Mouse (Mus musculus) T-helper 17 cell (primary cell): Measurements from ENCODE around the gene Hist1h2ab.
"Not testable (repeated sequence)": the region's sequence is repeated elsewhere in the genome, so short reads cannot be mapped to it uniquely, and the experiment has no call there.

ENCODE experiments used
- in situ Hi-C, 2 experiments: fragments of 300-600 bp; cut with MboI, MseI; formaldehyde crosslinking; loops; 1 replicate in 1 of 2; 2 replicates in 1 of 2; pipeline ENCODE4 v1.15.1; 2025; ENCODE audit warnings: high pct_unique_total_duplicates in 2 of 2

Hist1h2ab gene

DNA sequence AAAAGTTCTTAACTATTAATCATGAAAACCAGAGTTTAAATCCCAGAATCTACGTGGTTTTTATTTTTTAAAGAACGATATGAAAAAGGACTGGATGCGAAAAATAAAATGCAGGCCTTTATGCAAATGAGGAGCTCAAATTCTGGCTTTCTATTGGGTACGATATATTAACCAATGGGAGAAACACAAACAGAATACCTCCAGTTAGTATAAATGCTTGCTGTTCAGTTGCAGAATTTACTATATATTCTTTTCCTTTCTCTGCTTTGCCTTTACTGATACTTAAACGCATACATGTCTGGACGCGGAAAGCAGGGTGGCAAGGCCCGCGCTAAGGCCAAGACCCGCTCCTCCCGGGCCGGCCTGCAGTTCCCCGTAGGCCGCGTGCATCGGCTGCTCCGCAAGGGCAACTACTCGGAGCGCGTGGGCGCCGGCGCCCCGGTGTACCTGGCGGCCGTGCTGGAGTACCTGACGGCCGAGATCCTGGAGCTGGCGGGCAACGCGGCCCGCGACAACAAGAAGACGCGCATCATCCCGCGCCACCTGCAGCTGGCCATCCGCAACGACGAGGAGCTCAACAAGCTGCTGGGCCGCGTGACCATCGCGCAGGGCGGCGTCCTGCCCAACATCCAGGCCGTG is at the start of gene Hist1h2ab:
Gene Hist1h2ab (plus strand): TSS at position 288 of the 639 bp plus-strand sequence.
- in situ Hi-C loops: loop anchor here (10.0 to 25.0 kb wide), 2 partner anchors 306 to 1964 kb away; partner anchors contain the start of genes Hist1h1b (in 2 of the 2), Hist1h2an (in 2 of the 2), Hist1h2bp (in 2 of the 2) and Hist1h3i (in 2 of the 2)

DNA sequence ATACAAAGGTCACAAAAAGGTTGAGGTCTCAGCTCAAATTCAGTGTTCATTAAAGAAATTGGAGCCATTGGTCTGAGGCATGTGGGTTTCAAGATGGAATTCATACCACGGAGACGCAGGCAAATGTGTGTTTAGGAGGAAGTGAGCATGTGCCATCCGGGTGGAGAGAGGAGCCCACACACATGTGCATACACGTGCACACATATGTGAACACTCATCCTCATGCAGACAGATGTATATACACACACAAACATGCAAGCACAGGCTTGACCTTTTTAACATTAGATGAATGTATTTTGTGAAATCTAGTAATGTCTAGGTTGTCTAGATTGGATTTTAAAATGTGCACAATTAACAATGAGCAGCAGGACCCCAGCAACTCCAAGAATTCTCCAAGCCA is 48.7 kb upstream of the Hist1h2ab start:
- in situ Hi-C loops: loop anchor here in 1 of 2 experiments (5.0 kb wide), 1 partner anchor 35 kb away; the partner anchor contains the start of gene Hist1h1c

- in situ Hi-C loops: loop anchor here in 1 of 2 experiments (5.0 kb wide), 1 partner anchor 34 kb away; the partner anchor contains the start of gene Hist1h1c
Observed at GRCm38 (mm10) chr13:23702801-23703200, 48.1 kb upstream of the Hist1h2ab start.

GRCm38 (mm10) chr13:23705751-23706356 is 45.1 kb upstream of the Hist1h2ab start:
- in situ Hi-C loops: no loop called here

- in situ Hi-C loops: no loop called here
Observed at GRCm38 (mm10) chr13:23706771-23707170, 44.2 kb upstream of the Hist1h2ab start.

DNA sequence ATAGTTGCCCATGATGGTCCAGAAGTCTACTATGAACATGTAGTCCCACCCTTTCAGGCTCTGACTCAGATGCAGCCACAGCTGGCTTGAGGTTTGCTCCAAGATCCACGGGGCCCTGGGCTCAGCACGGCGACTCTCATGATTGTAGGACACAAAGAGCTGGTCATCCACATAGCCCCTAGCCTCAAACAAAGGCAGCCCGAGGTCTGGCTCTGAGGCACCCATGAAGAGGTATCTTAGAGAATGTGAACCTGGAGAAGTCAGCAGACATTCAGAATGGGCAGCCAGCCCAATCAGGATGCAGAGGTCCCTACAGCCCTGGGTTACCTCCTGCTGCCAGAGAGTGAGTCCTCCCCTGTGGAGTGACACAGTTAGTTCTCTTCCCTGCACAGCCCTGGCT is 42.9 kb upstream of the Hist1h2ab start:
- in situ Hi-C loops: no loop called here

- in situ Hi-C loops: no loop called here
Observed at GRCm38 (mm10) chr13:23708654-23709053, 42.3 kb upstream of the Hist1h2ab start.

DNA sequence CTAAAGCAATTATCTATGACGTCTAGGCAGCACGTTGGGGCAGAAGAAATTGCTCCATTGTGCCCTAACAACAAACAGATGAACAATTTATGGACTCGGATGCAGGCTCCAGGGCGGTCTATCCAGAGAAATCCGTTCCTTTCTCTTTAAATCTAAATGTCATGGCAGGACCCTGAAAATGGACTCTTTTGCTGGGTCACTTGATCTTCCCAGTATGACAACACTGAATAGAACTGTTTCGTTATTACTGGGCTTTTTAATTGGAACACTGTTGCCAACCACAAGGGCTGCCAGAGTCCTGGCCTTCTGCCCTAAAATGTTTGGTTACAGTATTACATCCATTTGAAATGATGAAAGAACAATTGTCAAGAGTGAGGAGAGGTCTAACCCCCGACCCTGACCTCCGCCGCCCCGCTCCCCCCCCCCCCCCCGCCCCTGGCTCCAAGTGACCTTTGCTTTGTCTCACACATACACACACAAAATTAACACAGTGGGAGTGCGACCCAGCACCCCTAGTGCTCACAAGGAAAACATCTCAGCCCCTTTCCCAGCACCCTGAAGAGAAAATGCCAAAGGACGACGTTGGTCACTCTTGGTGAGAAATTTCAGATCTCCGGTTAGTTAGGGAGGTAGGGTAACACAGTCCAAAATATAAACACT is 41.1 kb upstream of the Hist1h2ab start:
- in situ Hi-C loops: no loop called here

DNA sequence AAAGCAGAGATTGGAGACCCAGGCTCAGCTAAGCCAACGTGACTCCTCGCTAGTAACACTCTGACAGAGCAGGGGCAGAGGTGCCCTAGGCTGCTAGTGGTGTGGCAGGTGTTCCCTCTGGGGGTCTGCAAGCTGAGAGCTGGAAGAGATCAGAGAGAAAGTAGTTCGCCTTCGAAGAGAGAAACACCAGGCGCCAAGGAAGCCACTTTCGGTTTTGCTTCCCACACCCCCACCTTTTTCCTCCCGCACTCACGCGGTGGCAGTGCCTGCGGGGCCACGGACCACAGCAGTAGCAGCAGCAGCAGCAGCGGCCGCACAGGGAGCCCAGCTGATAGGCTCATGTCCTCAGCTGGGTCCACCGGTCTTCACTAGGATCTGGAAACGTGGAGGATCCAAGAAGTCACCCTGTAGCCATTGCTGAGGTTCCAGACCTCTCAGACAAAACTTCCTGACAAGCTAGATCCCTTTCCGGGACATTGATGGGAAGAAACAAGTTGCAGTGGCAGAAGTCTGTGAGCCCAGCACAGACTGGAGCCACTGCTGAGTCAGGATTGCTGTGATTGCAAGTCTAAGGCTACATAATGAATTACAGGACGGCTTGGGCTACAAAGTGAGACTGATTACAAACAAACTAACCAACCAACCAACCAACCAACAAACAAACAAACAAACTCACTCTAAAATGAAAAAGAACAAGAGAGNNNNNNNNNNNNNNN is 40.4 kb upstream of the Hist1h2ab start, which contains the start of gene Hfe:
Gene Hfe (minus strand): TSS at position 481 of the 716 bp plus-strand sequence.
- in situ Hi-C loops: no loop called here

DNA sequence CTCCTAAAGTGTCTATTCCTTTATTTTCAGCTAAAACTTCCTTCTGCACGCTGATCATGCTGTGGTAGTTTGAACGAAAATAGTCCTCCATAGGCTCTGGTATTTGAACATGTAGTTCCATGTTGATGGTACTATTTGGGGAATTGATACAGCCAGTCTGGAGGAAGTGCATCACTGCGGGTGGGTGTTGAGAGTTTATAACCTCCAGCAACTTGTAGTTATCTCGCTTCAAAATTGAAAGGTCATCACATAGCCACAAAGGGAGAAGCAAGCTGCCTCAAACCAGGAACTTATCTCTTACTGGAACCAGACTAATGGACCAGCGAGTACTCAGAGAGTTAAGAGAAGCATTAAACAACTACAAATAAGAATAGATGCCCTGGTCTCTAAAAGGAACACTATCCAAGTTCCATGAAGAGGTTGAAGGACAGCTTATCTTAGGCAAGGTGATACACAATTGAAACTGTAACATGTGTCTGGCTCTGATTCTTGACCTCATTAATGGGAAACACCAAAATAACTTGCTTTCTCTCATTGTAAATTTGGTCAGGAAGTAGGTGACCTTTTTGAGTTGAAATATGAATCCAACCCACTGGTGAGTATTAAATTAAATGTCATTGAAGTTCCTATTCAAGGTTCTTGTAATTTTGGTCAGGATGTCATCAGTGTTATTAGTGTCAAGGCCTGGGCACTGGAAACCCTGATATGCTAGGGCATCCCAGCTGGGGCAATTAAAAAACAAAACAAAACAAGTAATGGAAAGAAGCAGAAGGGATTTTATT is 34.5 kb upstream of the Hist1h2ab start:
- in situ Hi-C loops: no loop called here

DNA sequence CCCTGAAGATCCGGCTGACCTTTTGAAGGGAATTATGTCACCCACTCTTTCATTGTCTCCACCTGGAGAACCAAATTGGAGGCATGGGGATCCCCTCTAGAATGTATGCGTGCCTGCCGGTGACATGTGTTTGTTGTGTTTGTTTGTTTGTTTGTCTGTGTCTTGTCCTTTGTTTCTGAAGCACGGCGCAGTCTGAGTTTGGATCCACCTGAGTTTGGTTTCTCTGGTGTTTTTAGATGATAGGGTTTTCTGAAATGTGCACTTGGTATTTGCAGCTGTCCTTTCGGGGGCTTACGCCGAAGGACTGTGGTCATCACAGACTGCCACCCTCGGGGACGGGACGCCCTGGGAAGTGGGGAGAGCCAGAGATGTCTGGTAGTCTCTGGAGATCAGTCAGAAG is 33.8 kb upstream of the Hist1h2ab start:
- in situ Hi-C loops: no loop called here

GRCm38 (mm10) chr13:23717593-23718245 is 33.2 kb upstream of the Hist1h2ab start:
- in situ Hi-C loops: not testable (repeated sequence)

DNA sequence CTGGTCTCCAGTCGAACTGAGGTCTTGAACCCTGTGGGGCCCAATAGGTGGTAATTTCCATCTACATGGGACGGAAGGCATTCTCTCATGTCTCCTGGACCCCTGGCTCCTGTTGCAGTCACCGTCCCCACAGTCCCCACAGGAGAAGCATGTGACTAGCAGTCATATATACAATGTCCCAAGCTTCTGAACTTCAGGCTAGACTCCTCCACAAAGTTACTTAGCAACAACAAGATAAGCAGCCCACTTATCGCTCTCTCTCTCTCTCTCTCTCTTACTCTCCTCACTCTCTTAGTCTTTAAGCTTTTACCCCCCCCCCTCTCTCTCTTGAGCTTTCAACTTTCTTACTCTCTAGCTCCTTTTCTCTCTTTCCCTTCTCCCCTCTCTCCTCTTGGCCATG is 26.7 kb upstream of the Hist1h2ab start:
- in situ Hi-C loops: no loop called here

DNA sequence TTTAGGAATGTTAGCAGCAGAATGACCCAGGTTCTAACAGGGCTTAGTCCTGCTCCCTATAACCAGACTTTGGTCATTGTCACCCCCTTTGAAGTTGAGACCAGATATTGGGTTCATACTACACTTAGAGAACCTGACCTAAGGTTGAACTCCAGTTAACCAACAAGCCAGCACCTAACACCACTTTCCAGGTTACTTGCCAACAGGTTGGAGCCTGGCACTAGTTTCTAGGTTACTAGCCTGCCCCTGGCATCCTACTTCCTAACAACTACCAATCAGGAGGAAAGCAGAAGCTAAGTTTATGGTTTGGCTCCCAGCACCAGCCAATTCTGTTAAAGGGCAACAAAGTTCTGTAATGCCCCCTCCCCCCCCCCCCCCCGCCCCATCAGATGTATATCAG is 25.7 kb upstream of the Hist1h2ab start:
- in situ Hi-C loops: loop anchor here in 1 of 2 experiments (5.0 kb wide), 1 partner anchor 93 kb away; no protein-coding TSS in a partner anchor

GRCm38 (mm10) chr13:23728472-23729191 is 22.3 kb upstream of the Hist1h2ab start:
- in situ Hi-C loops: loop anchor here in 1 of 2 experiments (5.0 kb wide), 1 partner anchor 96 kb away; no protein-coding TSS in a partner anchor

GRCm38 (mm10) chr13:23729192-23729525 is 21.8 kb upstream of the Hist1h2ab start:
- in situ Hi-C loops: loop anchor here in 1 of 2 experiments (5.0 kb wide), 1 partner anchor 97 kb away; no protein-coding TSS in a partner anchor

- in situ Hi-C loops: loop anchor here in 1 of 2 experiments (5.0 kb wide), 2 partner anchors 37 to 97 kb away; no protein-coding TSS in a partner anchor
Observed at GRCm38 (mm10) chr13:23729706-23730105, 21.2 kb upstream of the Hist1h2ab start.

DNA sequence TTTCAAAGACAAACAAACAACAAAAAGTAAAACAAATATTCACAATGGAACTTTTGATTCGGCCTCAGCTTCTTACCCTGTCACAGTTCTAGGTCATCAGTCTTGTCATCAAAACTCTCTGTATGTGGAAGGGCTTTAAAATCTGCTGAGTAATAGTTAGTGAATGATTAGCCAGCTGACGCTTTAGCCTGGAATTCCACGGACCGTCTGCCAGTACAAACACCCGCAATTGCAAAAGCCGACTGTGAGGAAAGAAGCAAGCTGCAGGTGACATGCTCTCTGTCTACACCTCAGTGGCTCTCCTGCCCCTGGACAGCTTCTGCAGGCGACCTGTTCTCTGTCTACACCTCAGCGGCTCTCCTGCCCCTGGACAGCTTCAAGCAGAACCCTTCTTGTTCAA is 20.4 kb upstream of the Hist1h2ab start:
- in situ Hi-C loops: loop anchor here in 1 of 2 experiments (5.0 kb wide), 1 partner anchor 38 kb away; no protein-coding TSS in a partner anchor

GRCm38 (mm10) chr13:23732156-23732804 is 18.6 kb upstream of the Hist1h2ab start:
- in situ Hi-C loops: loop anchor here in 1 of 2 experiments (5.0 kb wide), 1 partner anchor 40 kb away; no protein-coding TSS in a partner anchor
